In the genomic region with DNA sequence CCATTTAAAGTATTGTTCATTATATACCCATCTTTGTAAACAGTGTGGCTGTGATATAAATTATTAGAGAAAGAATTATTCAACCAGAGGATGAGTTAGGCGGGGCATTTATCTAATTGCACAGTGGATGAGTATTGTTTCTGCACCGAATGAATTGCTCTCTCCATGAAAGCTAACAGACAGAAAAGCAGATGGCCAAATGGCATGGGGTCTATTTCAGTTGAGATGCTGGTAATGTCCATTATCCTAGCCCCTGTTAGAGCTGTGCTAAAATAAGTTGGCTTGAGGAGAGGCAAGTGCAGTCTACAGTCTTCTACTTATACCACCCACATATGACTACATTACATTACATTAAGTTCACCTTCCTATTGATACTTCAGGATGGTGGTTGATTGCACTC, we compare ENCODE assay signal across 20 mouse cellular contexts.
A peak's percentile ranks its signal among the peaks of the same experiment; 100 is the strongest.
DNase-seq lines count a peak whose midpoint lies in the region; TF ChIP-seq lines count a peak whose summit lies in the region.
"Had no signal": no experiment of that assay in that cellular context is flagged by ENCODE, and none has a peak within 500 bp of the region (broad histone marks: within the 10 kb centered on the region; RNA-seq: fewer than 3 reads in every experiment).

No protein-coding gene starts in this region.

- no peaks in the 10 kb centered on the region for H3K36me3 ChIP-seq in heart, adult 2 months (ENCODE audit: control insufficient read depth, insufficient read depth, low read length)
- H3K36me3 ChIP-seq: embryonic facial prominence, embryonic 10.5 days; embryonic facial prominence, embryonic 13.5 days; forebrain, embryonic 12.5 days; forebrain, embryonic 15.5 days; hindbrain, embryonic 13.5 days; intestine, embryonic 15.5 days had no signal

- no peak for TF ChIP-seq CTCF in heart, adult 2 months (IDR thresholded peaks at IDR 0.05)
- no peak for TF ChIP-seq CTCF in layer of hippocampus, adult 2 months (conservative IDR thresholded peaks at IDR 0.05)

- no peak for TF ChIP-seq EP300 in heart, adult 2 months (IDR thresholded peaks at IDR 0.05; ENCODE audit: insufficient read depth, low read depth, low read length)

- WGBS in heart, adult 2 months = 79% methylated on average over 2 of the region's 2 CpGs

- no peaks in the 10 kb centered on the region for H3K79me2 ChIP-seq in heart, adult 2 months (replicated peaks; ENCODE audit: control insufficient read depth, insufficient read depth, low read length)

- no peaks in the 10 kb centered on the region for H3K27me3 ChIP-seq in heart, adult 2 months (ENCODE audit: control insufficient read depth, insufficient read depth, low read length)
- H3K27me3 ChIP-seq: embryonic facial prominence, embryonic 13.5 days; forebrain, embryonic 12.5 days; forebrain, embryonic 15.5 days; hindbrain, embryonic 13.5 days; intestine, embryonic 15.5 days had no signal

- H3K9ac ChIP-seq in heart, adult 2 months (ENCODE audit: low read depth, low read length) = no peak overlapping the region
- H3K9ac ChIP-seq: embryonic facial prominence, embryonic 13.5 days; forebrain, embryonic 12.5 days; forebrain, embryonic 15.5 days; hindbrain, embryonic 13.5 days; intestine, embryonic 15.5 days had no signal

- intact Hi-C loops in heart, adult 2 months (cut with DNase I) = no loop called here

- no peak overlapping the region for H3K4me3 ChIP-seq in heart, adult 2 months
- no peak overlapping the region for H3K4me3 ChIP-seq in layer of hippocampus, adult 2 months
- H3K4me3 ChIP-seq: embryonic facial prominence, embryonic 10.5 days; embryonic facial prominence, embryonic 13.5 days; erythroblast, embryonic 14.5 days; forebrain, embryonic 12.5 days; forebrain, embryonic 15.5 days; hindbrain, embryonic 13.5 days; intestine, embryonic 15.5 days had no signal

- H3K27ac ChIP-seq in heart, adult 2 months = no peak overlapping the region
- H3K27ac ChIP-seq in layer of hippocampus, adult 2 months = peak overlapping the region; percentile 1; the same call in 1 of the 2 replicates
- H3K27ac ChIP-seq: embryonic facial prominence, embryonic 10.5 days; embryonic facial prominence, embryonic 13.5 days; forebrain, embryonic 12.5 days; forebrain, embryonic 15.5 days; hindbrain, embryonic 13.5 days; intestine, embryonic 15.5 days had no signal

- TF ChIP-seq POLR2A in heart, adult 2 months (IDR thresholded peaks at IDR 0.05; ENCODE audit: insufficient read depth, low read depth, low read length) = no peak

- H3K4me1 ChIP-seq in heart, adult 2 months (ENCODE audit: control insufficient read depth, insufficient read depth, low read length) = no peaks in the 10 kb centered on the region
- H3K4me1 ChIP-seq: embryonic facial prominence, embryonic 10.5 days; embryonic facial prominence, embryonic 13.5 days; forebrain, embryonic 12.5 days; forebrain, embryonic 15.5 days; hindbrain, embryonic 13.5 days; intestine, embryonic 15.5 days had no signal

- DNase-seq in cerebellum, postnatal 10 days = peak; percentile 72 to 77
- no peak for DNase-seq in cerebellum, postnatal 4 days (ENCODE audit: low spot score in 2 of 2)
- peak; percentile 2 for DNase-seq in heart, adult 11 months
- no peak for DNase-seq in heart, adult 2 months
- no peak for DNase-seq in layer of hippocampus, adult 2 months (ENCODE audit: low spot score in 2 of 2)
- no peak for DNase-seq in layer of hippocampus, adult 9-10 months (ENCODE audit: low spot score)
- DNase-seq: adrenal gland, adult 8-10 months; adrenal gland, postnatal 25 days; cerebellum, adult 18-20 months; cerebellum, adult 9-10 months; embryo, embryonic 11 days; gastrocnemius, postnatal 25 days; kidney, adult 11 months had no signal

Comparison
In these comparisons a context has a peak if more than half of its experiments do, and no peak if none do; other contexts are left out.
1. DNase-seq: peak in cerebellum, postnatal 10 days (2 of 2) and heart, adult 11 months (single experiment); none in cerebellum, postnatal 4 days (0 of 2), heart, adult 2 months (0 of 2), layer of hippocampus, adult 2 months (0 of 2) and layer of hippocampus, adult 9-10 months (single experiment).